Mouse (Mus musculus) left cerebral cortex, adult 11 months (tissue): Measurements from ENCODE around the gene Fam171b.
A peak's percentile ranks its signal among the peaks of the same experiment; 100 is the strongest.

Experiments
- DNase-seq: peaks from one replicate; pipeline ENCODE4 v3.0.0; 2022; ENCODE audit warnings: low spot score

The Fam171b gene

DNA sequence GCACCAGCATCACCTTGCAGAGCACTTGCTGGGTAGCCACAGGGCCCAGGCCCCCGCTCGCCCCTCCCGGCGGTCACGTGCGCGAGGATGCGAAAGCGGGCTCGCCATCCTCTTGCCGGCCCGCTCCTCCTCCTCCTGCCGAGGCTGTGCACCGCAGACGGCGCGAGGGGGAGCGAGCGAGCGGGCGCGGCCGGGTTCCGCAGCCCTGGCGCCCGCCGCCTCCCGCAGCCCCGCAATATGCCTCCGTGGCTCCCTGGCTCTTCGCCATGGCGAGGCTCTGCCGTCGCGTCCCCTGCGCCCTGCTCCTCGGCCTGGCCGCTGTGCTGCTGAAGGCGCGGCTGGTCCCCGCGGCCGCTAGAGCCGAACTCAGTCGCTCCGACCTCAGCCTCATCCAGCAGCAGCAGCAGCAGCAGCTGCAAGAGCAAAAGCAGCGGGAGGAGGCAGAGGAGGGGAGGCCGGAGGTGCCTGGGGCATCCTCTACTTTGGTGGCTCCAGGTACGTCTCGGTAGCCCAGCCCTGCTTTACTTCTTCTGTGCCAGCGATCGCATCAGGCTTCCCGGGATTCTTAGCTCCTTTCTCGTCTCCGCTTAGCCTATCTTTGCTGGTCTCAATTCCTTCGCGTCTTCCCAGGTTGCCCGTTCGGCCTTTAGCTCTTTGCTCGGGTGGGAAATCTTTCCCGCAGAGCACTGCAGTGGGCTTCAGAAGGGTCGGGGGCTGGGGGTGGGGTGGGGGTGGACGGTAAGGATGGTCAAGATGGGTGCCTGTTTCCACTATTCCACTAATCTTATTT lies at the start of gene Fam171b:
Gene Fam171b, plus strand, starts transcription at position 154 of the 790 bp plus-strand sequence.
- DNase-seq, result peak; percentile 80

DNA sequence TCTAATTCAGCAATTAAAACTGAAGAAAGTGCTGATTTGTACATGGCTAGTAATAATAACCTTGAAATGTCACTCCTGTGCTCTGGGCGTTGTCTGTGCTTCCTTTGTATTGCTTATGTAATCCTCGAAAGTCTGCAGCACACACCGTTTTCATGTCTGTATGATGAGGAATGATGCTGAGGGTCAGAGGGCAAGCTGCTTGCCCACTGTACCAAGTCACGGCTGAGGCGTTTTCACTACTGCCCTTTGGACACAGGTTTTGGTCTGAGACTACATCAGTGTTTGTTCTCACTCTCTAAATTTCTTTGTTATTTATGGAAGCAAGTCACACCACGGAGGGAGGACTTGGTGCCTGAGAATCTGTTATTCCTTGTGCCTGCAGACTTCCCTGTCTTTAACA lies 46.4 kb upstream of the Fam171b start:
- no peak for DNase-seq

DNA sequence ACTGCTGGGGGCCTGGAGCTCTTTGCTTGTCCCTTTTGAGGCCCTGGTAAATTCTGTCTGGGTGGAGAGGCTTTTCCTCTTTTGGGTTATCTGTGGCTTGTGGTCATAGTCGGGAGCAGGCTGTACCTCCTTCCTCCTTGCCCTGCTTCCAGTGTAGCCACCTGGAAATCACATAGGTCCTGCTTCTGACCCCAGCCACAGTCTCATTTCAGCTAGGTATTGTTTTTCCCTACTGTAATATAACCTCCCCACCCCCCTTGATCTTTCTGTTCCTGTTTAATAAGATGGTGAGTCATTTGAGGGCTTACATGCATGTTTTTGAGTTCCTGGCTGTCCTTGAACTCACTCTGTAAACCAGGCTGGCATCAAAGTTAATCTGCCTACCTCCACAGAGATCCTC lies 45.6 kb upstream of the Fam171b start:
- DNase-seq, result no peak

GRCm38 (mm10) chr2:83768311-83769047 lies 44.0 kb upstream of the Fam171b start:
- no peak for DNase-seq

DNA sequence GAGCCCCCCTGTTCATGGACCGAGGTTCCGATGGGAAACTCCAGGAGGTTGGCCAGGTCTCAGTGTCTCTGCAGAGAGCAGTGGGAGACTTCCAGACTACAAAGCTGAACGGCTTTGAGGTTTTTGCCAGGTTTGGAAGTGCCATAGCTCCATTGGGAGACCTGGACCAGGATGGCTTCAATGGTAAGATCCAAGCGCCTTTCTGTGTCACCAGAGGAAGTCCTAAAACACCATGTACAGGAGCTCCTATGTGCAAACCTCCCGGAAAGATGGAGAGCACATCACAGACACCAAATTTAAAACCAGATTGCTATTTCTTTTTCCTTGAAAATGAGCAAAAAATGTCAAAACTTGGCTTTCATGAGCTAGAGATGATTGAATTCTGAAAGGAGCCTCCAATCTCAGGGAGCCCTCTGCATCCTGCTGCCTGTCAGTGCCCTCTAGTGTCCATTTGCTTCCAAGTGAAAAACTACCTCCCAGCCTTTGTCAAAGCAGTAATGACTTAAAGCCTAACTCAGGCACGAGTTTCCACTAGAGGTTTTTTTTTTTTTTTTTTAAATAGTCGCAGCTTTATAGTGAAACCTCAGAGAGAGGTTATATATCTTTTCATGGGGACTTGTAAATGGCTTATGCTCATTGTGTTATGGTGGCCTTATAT lies 41.2 kb upstream of the Fam171b start:
- peak; percentile 61 for DNase-seq

DNA sequence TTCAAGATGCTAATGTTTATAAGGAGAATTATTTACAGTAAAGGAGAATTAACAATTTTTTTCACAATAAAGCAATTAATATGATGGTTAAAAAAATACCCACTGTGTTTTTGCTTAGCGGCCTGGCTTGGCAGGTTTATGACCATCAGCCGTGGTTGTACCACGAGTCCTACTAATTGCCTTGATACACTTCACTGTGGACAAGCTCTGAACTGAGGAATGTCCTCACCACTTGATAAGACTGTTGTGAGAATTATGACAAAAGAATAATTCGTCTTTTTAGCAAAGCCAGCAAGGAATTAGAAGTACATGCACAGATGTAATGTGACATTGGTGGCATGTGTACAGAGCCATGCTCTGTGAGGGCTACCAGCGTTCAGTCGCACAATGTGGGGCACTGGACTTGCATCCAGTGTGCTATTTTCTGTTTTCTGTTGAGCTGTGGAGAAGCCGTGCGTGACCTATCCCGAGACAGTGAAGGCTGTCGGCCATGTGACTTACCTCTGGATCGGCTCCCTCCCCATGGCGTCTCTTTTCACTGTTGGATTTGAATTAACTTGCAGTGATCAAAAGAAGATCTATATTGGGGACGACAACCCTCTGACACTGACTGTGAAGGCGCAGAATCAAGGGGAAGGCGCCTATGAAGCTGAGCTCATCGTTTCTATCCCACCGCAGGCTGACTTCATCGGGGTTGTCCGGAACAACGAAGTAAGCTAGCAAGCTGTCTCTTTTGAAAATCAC lies 20.9 kb upstream of the Fam171b start:
- no peak for DNase-seq

DNA sequence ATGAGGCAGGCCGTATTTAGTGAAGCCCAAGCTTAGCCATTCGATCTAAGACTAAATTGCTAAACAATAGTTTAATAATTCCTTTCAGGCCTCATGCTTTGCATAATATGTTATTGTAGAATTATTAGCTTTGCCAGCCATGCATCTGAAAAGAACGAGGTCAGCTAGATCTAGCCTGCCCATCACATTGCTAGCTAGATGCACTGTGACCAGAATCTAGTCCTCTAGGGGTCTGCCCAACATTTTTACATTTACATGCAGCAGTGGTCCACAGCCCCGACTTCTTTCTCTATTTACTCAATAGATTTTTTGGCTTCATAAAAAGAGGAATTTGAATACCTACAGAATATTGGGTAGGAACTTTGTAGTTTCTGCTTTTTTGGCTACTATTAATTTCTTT lies 20.3 kb upstream of the Fam171b start:
- DNase-seq, result no peak

DNA sequence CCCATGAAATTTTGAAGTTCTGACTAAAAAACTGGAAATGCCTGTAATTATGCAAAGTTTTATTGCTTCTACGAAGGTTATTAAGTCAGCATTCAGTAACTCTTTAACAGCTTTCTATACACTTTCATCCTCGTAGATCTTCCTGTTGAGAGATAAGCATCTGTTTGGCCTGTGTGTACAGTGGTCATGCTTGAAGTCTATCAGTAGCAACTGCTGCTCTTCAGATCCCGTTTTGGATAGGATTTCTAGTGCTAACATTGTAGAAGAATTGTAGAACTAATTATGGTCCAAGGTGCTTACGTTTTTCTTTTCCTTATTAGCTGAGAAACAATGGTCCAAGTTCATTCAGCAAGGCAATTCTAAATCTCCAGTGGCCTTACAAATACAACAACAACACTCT lies 16.7 kb upstream of the Fam171b start:
- DNase-seq, result no peak

DNA sequence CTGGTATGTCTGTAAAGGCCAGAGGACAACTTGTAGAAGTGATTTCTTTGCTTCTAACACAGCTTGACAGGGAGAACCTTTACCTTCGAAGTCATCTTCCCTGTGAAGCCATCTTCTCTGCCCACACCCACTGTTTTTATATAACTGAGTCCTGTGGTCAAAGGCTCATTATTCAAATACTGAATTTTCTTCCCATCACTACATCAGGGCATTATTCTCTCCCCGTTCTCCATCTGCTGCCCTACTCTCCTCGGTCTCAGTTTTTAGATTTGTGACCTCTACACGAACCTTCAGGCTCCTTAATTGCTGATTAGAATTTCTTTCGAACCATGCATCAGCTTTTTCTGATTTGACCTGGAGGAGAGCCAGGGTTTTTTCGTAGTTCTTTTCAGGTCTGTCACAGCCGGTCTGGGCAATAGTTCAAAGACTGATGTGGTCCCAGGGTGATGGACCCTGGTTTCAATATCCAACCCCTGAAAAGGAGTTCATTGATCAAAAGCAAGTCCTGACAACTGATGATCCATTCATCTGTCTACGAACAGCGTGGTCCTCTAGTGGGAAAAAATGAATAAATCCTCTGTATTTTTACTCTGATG lies 14.4 kb upstream of the Fam171b start:
- no peak for DNase-seq

GRCm38 (mm10) chr2:83813273-83813892 lies 947 bp downstream of the Fam171b start:
- no peak for DNase-seq

DNA sequence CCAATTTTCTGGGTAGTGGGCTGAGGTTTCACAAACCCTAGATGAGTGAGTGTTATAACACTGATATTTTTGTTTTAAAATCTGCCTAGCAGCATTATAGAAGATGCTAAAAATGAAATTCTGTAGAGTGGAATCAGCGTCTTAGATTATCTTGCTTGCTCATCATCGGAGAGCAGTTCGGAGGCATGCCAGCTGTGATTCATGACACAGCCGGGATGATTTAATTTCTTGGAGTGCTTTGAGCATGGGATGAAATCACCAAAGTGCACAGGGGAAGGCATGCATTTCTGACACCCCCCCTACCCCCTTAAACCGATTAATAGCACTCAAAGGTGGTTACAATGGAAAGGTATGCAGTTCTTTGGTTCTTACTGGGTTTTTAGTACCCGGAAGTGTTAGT lies 1.6 kb downstream of the Fam171b start:
- DNase-seq, result peak; percentile 46

DNA sequence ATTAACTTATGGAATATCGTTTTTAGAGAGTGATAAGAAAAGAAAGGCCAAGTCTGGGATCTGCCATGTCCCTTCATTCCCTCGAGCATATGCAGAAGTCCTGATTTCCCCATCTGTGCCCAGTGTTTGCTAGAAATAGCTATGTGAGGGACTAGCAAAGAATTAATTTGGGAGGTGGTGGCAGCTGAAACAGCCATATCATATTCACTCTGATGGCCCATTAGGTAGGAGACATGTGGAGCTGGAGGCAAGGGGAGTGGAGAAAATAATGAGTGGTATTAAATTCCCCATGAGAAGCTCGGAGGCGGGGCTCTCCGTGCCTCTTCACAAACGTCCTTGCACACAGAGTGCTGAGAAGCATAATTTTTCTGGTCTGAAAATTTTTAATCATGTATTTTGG lies 3.7 kb downstream of the Fam171b start:
- no peak for DNase-seq

DNA sequence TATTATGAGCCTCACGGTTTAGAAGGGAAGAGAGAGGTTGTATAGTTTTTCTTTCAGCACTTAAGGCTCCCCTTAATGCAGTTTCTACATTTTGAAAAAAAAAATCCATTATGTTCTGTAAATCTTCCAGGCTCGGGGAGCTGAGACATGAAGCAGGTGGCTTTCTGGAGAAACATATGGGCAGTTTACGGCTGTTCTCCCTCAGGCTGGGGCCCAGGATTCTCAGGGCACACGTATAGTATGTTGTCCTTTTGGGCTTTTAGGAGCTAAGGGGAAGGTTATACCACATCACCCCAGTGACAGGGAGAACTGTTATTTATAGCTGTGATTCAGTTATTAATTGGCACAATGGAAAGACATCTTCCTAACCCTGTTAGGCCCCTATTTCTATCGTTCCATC lies 12.7 kb downstream of the Fam171b start:
- no peak for DNase-seq

GRCm38 (mm10) chr2:83828895-83829539 lies 16.6 kb downstream of the Fam171b start:
- DNase-seq, result no peak

GRCm38 (mm10) chr2:83832903-83833302 lies 20.5 kb downstream of the Fam171b start:
- DNase-seq, result no peak

DNA sequence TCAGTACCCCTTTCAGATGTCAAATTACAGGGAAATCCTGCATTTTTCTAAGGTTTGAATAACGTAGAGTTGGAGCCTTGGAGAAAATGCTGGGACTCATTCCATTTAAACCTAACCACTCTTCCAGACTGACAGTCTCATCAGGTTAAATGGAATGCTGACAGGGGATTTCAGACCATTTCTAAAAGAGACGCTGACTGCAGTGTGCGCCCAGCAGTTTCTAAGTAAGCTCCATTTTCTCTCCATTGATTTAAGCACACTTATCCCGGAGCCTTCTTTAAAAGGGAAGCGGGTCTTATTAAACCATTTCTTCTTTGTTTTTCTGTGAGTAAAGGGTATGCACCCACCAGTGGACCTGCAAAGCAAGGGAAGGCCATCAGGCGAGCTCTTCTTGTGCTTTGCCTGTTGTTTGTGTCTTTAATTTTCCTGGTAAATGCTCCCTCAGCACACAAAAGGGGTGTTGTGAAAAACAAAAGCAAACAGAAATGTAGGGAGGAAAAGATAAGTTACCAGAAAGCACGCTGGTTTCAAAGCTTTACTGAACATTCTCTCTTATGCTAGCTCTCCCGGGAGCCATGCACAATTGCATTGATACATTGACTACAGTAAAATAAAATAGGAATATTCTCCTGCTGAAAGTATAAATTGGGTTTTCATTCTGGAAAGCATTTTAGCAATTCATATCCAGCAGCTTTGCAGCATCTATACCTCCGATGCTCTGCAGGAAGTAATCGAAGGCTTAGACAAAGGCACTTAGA lies 23.1 kb downstream of the Fam171b start:
- DNase-seq, result no peak

GRCm38 (mm10) chr2:83848495-83848894 lies 36.1 kb downstream of the Fam171b start:
- DNase-seq, result no peak

DNA sequence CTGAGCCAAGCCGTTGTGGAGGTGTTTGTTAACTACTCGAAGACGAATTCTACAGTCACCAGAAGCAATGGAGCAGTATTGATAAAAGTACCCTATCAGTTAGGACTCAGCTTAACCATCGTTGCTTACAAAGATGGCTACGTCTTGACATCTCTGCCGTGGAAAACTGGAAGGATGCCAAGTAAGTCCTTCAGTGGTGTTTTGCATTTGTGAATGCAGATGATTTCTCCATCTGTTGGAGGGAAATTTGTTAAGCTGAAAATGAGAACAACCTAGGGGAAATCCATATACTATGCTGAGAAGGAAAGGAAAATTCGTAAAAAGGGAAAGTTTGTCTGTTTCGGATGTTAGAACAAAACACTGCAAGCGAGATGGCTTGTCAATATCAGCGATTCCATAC lies 41.0 kb downstream of the Fam171b start:
- no peak for DNase-seq

DNA sequence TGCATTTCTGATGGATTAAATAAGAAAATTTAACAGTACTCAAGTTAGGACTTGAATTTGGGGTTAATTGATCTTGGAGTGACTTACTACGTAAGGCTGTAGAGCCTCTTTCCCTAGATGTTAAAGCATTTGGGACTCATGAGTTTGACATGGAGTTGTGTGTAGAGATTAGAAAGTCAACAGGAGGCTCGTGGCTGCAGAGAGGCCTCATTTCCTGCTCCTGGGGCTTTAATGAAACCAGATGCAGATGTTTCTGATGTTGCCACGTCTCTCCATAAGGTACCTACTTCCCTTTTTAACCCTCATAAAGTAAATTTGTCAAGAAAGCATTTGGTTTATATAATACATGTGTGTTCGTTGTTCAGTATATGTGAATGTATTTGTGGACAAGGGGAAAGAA lies 43.8 kb downstream of the Fam171b start:
- no peak for DNase-seq

- DNase-seq, result no peak
Measured at GRCm38 (mm10) chr2:83883850-83884420, 71.5 kb downstream of the Fam171b start.
